Mouse (Mus musculus) mouse embryonic stem cell (cell line): ENCODE measurements around the gene Zbtb25.

Experiments
- in situ Hi-C, 2 experiments: fragments of 300-500 bp; cut with MboI; formaldehyde crosslinking; loops; 1 replicate in 1 of 2; 3 replicates in 1 of 2; pipeline ENCODE4 v1.14.3; 2019 to 2020; ENCODE audit warnings: low sequenced_read_pairs in 2 of 2, low pct_unique_long_range_greater_than_20kb in 1 of 2, mixed read lengths in 1 of 2; ENCODE audit not compliant: unreplicated experiment in 1 of 2

Gene Zbtb25

GRCm38 (mm10) chr12:76361405-76362302 lies 7.7 kb downstream of the Zbtb25 start:
- in situ Hi-C loops: no loop called here

- in situ Hi-C loops: no loop called here
Observed at GRCm38 (mm10) chr12:76360868-76361267, 8.5 kb downstream of the Zbtb25 start.

GRCm38 (mm10) chr12:76349680-76350220 lies 19.7 kb downstream of the Zbtb25 start:
- in situ Hi-C loops: loop anchor here in 1 of 2 experiments (25.0 kb wide), 2 partner anchors 337 to 562 kb away; no protein-coding TSS in a partner anchor

GRCm38 (mm10) chr12:76345759-76346455 lies 23.5 kb downstream of the Zbtb25 start:
- in situ Hi-C loops: loop anchor here in 1 of 2 experiments (25.0 kb wide), 2 partner anchors 334 to 559 kb away; no protein-coding TSS in a partner anchor

- in situ Hi-C loops: loop anchor here in 1 of 2 experiments (5.0 to 25.0 kb wide), 3 partner anchors 144 to 554 kb away; no protein-coding TSS in a partner anchor
Observed at GRCm38 (mm10) chr12:76341080-76341479, 28.3 kb downstream of the Zbtb25 start.

- in situ Hi-C loops: loop anchor here in 1 of 2 experiments (25.0 kb wide), 2 partner anchors 324 to 549 kb away; no protein-coding TSS in a partner anchor
Observed at GRCm38 (mm10) chr12:76336111-76336965, 33.1 kb downstream of the Zbtb25 start.

- in situ Hi-C loops: loop anchor here in 1 of 2 experiments (25.0 kb wide), 2 partner anchors 323 to 548 kb away; no protein-coding TSS in a partner anchor
Observed at GRCm38 (mm10) chr12:76335641-76336040, 33.8 kb downstream of the Zbtb25 start.

GRCm38 (mm10) chr12:76333688-76334087 lies 35.7 kb downstream of the Zbtb25 start:
- in situ Hi-C loops: loop anchor here in 1 of 2 experiments (25.0 kb wide), 2 partner anchors 321 to 546 kb away; no protein-coding TSS in a partner anchor

GRCm38 (mm10) chr12:76328567-76329354 lies 40.6 kb downstream of the Zbtb25 start:
- in situ Hi-C loops: loop anchor here in 1 of 2 experiments (25.0 kb wide), 2 partner anchors 316 to 541 kb away; no protein-coding TSS in a partner anchor

- in situ Hi-C loops: loop anchor here in 1 of 2 experiments (25.0 kb wide), 2 partner anchors 314 to 539 kb away; no protein-coding TSS in a partner anchor
Observed at GRCm38 (mm10) chr12:76326437-76327220, 42.8 kb downstream of the Zbtb25 start.

GRCm38 (mm10) chr12:76324679-76325431 lies 44.5 kb downstream of the Zbtb25 start, which contains the start of gene Akap5:
TSS of gene Akap5 (plus strand) at chr12:76324891.
- in situ Hi-C loops: loop anchor here in 1 of 2 experiments (25.0 kb wide), 2 partner anchors 313 to 538 kb away; no protein-coding TSS in a partner anchor

GRCm38 (mm10) chr12:76318282-76319212 lies 50.9 kb downstream of the Zbtb25 start:
- in situ Hi-C loops: no loop called here

- in situ Hi-C loops: no loop called here
Observed at GRCm38 (mm10) chr12:76311951-76312350, 57.5 kb downstream of the Zbtb25 start.

- in situ Hi-C loops: no loop called here
Observed at GRCm38 (mm10) chr12:76311227-76311626, 58.2 kb downstream of the Zbtb25 start.
